Mouse (Mus musculus) right cerebral cortex, postnatal 10 days (tissue): ENCODE data around the gene Vwa1.
A peak's percentile ranks its signal among the peaks of the same experiment; 100 is the strongest.
"Not testable (repeated sequence)": the region's sequence is repeated elsewhere in the genome, so short reads cannot be mapped to it uniquely, and the experiment has no call there.

Experiments used
- DNase-seq, 2 experiments: peaks; one replicate each; pipeline ENCODE4 v3.0.0; 2021; ENCODE audit warnings: low spot score in 2 of 2

Vwa1 gene

DNA sequence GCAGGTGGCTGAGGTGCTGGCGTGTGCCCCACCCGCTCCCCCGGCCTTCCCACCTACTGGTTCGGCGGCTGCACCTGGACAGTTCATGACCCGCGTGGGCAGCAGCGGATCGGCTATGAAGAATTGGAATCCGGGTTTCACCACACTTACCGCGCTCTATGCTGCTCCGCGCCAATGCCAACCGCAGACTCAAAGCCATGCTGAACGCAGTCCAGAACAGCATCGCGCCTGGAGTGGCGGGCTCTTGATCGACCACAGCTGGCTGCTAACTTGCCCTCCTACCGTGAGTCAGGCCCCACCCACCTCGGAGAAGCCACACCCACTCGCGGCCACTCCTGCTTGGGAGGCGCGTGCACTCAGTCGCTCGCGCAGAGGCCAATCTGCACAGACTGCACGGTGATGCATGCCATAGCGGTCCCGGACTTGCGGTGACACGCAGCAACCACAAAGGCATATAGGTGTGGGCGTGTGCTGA lies at the start of gene Vwa1:
Gene Vwa1 (minus strand): TSS at position 419 of the 475 bp plus-strand sequence.
- peak; percentile 90 to 92 for DNase-seq

DNA sequence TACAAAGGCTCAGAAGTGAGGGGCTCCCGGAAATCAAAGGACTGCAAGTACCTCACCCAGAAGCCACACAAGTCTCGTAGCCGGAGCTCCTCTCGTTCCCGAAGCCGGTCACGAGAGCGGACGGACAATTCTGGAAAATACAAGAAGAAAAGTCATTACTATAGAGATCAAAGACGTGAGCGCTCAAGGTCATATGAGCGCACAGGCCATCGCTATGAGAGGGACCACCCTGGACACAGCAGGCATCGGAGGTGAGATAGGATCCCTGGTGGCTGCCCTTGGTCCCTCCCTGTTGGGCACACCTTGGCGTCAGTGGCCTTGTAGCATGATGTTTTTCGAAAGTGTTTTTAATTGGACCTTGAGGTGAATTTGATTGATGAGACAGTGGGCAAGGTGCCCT lies 48.9 kb upstream of the Vwa1 start:
- DNase-seq, result no peak

DNA sequence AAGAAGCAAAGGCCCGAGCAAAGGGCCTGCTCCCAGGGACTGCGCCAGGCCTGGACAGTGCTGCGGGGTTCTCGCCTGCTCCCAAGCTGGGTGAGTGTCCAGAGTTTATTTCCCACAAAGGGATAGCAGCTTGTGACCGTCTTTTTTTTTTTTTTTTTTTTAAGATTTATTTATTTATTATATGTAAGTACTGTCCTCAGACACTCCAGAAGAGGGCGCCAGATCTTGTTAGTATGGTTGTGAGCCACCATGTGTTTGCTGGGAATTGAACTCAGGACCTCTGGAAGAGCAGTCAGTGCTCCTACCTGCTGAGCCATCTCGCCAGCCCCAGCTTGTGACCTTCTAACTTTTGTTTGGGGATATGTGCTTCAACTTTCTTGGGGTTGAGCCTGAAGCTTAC lies 46.5 kb upstream of the Vwa1 start:
- peak in 1 of 2 experiments; percentile 23 for DNase-seq

DNA sequence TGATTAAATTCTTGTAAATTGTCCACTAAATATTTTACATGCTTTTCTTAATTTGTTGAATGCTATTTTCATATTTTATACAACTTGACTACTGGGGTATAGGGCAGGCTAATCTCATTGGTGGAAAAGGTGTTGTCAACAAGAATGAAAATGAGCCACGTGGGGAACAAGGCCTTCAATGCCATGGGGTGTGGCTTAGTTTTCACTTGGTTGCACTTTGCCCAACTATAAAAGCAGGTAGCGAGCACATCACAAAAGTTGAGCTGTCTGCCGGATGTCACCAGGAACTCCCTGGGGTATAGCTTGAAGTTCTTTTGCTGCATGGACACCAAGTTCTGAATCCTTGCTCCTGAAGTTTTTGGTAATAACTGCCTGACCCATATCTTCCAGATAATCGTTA lies 43.0 kb upstream of the Vwa1 start:
- DNase-seq, result no peak

DNA sequence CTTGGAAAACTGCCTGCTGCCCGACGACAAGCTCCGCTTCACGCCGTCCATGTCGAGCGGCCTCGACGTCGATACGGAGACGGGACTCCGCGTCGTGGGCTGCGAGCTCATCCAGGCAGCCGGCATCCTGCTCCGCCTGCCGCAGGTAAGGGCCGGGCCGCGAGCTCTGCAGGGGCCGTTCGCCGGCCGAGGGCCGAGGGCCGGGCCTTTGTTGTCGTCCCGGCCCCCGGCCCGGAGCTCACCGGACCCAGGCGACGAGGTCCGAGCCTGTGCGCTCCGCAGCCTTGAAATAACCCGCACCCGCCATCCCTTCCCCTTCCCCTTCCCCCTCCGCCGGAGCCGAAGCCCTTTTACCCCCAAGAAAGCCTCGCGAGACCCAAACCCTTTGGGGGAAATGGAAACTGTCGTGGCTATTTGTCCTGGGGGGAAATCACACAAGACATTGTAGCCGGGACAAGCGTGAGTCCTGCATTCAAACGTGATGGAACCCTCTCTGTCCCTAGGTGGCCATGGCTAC lies 38.2 kb upstream of the Vwa1 start:
- DNase-seq, result peak in 1 of 2 experiments; percentile 44

DNA sequence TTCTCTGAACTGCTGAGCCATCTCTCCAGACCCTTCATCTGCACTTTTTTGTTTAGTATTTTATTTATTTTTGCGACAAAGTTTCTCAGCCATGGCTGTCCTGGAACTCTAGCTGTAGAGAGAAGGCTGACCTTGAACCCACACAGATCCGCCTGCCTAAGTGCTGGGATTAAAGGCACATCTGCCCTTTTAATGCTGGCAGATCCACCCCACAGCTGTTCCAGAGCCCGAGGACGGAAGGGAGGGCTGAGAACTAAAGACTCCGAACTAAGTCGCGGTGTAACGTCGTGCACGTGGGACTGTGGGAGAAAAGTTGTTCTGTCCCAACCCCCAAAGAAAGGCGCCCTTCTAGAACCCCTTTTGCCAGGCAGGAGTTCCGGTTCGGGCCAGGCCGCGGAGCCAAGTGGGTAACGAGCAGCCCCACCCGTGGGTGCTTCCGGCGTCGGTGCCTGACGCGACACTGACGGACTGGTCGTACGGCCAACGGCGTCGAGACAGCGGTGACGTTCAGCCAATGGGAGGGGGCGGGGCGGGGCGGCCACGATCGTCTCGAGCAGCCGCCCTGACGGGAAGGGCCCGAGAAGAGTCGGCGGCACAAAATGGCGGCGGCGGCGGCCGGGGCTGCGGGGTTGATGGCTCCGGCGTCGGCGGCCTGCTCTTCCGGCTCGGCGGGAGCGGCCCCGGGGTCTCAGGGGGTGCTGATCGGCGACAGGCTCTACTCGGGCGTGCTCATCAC lies 37.6 kb upstream of the Vwa1 start, which contains the start of gene Ccnl2:
Gene Ccnl2 (plus strand): TSS at position 561 of the 736 bp plus-strand sequence.
- DNase-seq, result peak; percentile 97

DNA sequence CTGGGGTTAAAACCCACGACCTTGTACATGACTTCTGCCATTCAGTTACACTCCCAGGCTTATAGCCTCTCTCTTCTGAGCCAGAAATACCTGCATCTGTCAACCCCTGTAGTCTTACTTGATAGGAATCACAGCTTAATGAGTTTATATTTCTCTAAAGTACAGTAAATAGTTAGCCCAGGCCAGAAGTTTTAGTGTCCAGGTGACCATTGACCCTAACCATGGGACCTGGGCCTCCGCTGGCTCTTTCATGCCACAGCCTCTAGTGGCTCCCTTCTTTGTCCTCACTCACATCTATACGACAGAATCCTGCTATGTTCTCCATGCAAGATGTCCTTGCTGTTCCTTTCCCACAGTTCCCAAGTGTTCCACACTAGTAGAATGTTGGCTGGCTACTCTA lies 33.3 kb upstream of the Vwa1 start:
- no peak for DNase-seq

DNA sequence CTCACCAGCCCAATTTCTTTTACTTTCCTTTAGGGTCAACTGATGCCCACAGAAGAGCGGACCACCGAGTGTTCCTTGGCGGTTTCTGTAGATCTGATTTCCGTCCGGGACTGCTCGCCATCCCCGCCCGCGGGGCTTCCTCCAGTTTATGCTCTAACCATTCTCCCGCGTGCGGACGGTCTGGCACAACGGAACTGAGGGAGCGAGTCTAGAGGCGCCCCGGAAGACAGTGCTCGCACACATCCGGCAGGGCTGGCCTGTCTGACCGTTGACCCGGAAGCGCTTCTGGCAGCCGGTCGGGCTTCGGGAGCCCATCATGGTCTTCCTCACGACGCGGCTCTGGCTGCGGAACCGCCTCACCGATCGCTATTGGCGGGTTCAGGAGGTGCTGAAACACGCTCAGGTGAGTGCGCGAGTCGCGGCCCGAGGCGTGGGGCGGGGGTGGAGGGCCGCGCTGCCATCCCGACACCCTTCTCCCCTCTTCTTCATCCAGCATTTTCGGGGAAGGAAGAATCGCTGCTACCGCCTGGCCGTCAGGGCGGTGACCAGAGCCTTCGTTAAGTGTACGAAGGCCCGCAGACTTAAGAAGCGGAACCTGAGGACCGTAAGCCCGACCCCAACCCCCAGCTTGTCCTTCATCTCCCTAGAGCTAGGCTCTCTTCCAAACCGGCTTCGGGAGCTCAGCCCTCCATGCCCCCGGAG lies 29.0 kb upstream of the Vwa1 start:
- peak; percentile 97 to 99 for DNase-seq

DNA sequence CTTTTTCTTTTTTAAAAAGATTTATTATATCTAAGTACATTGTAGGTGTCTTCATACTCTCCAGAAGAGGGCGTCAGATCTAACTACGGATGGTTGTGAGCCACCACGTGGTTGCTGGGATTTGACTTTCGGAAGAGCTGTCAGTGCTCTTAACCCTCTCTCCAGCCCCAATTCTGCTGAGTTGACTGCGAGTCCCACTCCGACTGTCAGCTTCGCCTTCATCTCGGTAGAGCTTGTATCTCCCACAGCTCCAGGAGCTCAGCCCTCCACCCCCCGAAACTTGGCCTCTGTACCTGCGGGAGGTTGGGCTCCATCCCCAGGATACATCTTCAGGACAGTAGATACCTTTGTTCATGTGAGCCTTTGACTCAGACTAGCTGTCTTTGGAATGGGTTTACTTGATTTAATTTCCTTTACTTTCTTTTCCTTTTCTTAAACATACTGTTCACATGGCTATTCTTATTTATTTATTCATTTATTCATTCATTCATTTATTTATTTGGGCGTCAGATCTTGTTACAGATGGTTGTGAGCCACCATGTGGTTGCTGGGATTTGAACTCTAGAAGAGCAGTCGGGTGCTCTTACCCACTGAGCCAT lies 28.3 kb upstream of the Vwa1 start, which contains the start of gene Mrpl20:
Gene Mrpl20 (plus strand): TSS at position 138 of the 599 bp plus-strand sequence.
- DNase-seq, result no peak

DNA sequence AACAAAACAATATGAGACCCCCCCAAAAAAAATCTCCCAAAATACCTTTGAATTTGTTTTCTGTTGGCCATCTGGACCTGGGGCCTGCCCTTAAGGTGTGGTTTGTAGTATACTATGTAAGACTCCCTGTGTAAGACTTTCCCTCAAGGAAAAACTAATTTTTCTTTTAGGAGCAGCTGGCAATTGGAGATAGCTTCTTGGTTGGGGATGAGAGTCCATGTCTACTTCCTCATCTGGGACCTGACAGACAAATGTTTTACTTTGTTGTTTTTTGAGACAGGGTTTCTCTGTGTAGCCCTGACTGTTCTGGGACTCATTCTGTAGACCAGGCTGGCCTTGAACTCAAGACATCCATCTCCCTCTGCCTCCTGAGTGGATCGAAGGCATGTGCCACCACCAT lies 27.6 kb upstream of the Vwa1 start:
- DNase-seq, result no peak

DNA sequence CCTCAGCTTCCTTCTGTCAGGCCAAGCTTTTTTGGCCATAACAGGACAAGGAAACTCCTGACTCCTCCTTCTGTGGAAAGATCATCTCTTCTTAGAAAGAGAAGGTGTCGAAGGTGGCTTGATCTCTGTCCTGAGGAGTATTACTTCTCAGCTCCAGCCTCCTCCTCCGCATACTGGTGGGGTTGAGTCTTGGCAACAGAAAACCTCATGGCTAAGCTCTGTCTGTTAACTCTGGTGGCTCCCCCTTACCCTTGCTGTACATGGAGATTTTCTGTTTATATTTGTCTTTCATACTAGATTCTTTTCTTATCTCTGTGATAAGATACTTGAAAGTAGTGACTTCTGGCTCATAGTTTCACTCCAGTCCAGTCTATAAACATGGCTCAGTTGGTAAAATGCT lies 19.2 kb upstream of the Vwa1 start:
- no peak for DNase-seq

DNA sequence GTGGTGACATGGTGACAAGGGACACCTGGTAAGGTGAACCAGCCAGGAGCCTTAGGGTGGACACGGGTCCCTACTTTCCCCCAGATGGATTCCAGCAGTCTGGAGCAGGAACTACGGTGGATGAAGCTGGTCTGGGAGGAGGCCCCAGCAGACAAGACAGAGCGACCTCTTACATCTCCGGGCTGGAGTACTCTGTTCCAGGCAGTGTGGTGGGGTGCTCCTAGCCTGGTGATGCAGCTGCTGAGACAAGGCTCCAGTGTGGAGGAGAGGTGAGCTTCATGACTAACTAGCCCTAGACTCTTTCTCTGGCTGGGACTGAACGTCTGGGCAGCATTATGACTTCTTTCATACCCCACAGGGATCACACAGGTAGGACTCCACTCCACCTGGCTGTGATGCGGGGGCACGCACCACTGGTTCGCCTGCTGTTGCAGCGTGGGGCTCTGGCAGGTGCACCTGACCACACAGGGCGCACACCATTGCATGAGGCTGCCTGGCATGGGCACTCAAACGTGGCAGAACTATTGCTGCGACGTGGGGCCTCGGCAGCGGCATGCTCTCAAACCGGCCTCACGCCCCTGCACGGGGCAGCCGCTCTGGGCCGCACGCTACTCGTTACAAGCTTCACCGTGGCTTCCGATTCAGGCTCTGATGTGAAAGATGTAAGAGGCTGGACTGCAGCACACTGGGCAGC lies 16.9 kb upstream of the Vwa1 start:
- DNase-seq, result no peak

DNA sequence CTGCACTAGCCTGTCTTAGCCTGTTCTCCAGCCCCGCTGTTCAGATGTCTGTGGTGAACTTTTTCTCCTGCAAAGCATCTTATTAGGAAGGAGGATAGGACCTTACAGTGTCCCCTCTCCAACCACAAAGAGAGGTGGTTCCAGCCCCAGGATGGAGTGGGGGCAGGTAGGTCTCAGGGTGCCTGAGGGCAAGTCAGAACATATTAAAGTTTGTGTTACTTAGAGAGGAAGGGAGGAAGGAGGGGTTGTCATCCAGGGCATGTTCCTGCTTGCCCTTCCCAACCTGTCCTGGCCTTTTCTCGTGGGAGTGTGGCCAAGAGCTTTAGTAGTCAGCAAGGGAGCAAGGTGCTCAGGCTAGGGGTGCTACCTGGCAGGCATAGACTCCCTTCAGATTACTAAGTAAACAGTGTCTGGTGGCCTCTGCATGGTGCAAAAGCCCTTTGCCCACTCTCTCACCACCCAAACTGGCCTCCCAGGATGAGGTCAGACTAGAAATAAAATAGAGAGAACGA lies 16.2 kb upstream of the Vwa1 start:
- DNase-seq, result no peak

DNA sequence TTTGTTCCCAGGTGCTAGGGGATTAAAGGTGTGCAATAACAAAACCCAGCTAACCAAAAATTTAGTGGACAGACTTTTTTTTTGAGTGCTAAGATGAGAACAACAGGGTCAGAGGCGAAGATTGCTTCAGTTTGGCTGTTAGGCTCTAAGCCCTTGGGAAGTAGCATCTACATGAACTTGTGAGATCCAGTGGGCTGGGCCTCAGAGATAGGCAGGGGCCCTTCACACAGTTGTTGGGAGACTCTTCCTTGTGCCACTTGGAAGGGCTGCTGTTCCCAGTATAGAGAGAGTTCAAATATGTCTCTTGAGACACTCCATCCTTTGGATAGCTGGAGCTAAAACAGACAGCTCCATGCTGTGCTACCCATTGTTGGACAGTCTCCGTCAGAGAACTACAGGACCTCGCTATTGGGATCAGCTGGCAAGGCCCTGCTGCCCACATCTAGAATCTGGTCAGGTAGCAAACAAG lies 15.6 kb upstream of the Vwa1 start, which contains the start of gene Ankrd65:
Gene Ankrd65 (plus strand): TSS at position 419 of the 469 bp plus-strand sequence.
- DNase-seq, result no peak

DNA sequence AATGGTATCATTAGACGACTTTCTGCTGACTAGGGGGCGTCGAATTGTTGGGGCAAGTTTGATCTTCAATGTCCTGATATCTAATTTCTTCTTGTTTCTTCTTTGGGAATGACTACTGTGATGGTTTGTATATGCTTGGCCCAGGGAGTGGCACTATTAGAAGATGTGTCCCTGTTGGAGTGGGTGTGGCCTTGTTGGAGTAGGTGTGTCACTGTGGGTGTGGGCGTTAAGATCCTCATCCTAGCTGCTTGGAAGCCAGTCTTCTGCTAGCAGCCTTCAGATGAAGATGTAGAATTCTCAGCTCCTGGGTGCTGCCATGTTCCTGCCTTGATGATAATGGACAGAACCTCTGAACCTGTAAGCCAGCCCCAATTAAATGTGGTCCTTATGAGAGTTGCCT lies 14.3 kb upstream of the Vwa1 start:
- DNase-seq, result not testable (repeated sequence)

DNA sequence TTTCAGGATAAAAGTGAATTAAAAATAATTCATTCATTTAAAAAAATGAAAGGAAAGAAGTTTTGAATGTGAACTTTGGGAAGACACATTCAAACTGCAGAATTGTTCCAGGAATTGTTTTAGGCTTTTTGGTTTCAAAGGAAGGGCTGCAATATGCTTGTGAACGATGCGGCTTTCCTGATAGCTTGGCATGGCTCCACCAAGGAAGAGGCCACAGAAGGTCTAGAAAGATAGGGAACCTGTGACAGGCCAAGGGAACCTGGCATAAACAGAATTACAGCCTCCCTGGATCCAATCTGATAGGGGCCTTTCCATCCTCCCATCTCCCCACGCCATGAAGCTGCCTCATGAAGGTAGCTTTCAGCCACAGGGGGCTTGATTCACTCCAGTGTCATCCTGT lies 13.8 kb upstream of the Vwa1 start:
- DNase-seq, result no peak

DNA sequence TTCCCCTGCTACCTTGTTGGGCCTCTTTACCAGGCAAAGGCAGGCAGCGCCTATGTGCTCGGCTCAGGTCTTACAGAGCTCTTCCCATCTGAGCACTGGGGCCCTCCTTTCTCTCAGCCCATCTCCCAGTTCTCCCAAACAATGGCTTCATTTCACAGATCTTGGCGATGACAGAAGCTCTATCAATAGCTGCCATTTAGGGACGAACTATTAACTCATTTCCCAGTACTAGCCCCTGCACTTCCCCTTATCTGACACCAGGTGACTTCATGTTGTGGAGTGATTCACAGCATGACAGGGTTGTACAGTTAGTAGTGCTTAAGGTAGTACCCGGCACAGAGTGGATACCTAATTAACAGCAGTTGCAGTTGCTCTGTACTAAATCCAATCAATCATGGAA lies 11.3 kb upstream of the Vwa1 start, which contains the start of gene Tmem88b:
Gene Tmem88b (minus strand): TSS at position 56 of the 400 bp plus-strand sequence.
- no peak for DNase-seq

DNA sequence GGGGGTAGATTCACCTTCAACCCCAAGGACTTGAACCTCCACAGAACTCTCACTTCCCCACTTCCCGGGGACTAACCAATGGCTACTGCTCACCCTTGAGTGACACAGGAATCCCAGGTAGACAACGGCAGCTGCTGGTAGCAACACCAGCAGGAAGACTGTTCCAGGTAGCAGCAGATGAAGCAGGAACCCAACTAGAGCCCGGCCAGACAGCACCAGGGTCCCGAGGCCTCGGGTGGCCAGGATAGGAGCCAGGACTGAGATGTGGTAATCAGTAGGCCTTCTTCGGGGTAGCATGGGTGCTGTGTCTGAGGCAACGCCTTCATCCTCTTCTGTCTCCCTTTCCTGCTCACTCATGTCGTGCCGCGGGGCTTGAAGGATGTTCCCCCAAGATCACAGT lies 10.7 kb upstream of the Vwa1 start:
- DNase-seq, result no peak

DNA sequence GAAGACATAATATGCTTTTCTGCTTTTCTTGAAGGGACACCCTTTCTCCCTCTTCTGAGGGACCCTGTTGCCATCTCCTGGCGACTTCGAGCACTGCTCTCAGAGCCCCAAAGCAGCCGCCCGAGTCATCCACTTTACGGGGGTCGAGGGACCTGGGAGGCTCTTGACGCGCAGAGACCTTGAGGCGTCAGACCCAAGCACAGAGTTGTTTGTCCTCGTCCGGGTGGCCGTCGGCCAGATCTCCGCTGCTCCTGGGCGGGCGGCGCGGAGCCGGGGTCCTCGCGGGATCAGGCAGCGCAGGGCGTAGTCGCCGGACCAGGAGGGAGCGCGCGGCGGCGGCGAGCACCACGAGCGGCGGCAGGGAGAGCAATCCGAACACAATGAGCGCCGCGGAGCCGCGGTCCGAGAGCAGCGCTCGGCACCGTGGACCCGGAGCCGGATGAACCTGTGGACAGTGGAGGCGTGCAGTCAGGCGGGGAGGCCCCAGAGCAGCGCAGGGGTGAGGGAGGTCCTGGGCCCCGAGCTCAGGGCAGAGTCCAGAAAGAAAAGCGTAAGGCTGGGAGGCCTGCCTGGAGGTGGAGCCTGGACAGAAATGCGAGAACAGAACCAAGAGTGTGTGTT lies 9.7 kb upstream of the Vwa1 start:
- peak; percentile 85 for DNase-seq

DNA sequence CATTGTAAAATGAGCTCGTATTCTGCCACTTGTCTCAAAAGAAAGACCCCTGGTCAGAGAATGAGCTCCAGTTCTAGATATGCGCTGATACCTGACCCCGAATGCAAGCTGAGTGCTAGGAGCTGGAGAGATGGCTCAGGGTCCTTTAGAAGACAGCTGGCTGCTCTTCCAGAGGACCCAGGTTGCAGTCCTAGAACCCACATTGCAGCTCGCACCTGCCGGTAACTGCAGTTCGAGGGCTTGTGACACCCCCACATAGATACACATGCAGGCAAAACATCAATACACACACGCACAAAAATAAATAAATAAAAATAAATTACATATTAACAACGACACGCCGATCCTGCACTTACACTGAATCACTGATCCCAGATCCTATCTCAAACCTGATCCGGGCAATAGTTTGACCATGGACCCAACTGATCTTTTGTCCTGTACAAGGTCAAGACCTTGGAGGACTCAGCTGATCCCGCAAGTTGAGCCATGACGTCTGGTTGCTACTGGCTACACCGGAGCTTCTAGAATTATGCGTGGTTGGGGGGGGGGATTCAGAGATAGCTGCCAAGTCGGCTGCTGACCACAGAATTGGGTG lies 9.1 kb upstream of the Vwa1 start:
- DNase-seq, result no peak
